Mouse (Mus musculus) layer of hippocampus, postnatal 36 days (tissue): ENCODE results near the gene Rgs14. TPM values are rescaled to one million over a fixed set of nuclear protein-coding genes. Genes with fewer than 3 reads are reported as not detected.

Experiments
- DNase-seq, 2 experiments: peaks; one replicate each; pipeline ENCODE4 v3.0.0; 2022
- total RNA-seq, 2 experiments: library from RNA; stranded (reverse); gene quantifications; 2 replicates each; pipeline ENCODE4 v1.2.3; 2021

Rgs14 gene
- 100 to 1,000 TPM in 1 of 2 experiments, 10 to 100 TPM in 1; 95.2 to 110 TPM for total RNA-seq

DNA sequence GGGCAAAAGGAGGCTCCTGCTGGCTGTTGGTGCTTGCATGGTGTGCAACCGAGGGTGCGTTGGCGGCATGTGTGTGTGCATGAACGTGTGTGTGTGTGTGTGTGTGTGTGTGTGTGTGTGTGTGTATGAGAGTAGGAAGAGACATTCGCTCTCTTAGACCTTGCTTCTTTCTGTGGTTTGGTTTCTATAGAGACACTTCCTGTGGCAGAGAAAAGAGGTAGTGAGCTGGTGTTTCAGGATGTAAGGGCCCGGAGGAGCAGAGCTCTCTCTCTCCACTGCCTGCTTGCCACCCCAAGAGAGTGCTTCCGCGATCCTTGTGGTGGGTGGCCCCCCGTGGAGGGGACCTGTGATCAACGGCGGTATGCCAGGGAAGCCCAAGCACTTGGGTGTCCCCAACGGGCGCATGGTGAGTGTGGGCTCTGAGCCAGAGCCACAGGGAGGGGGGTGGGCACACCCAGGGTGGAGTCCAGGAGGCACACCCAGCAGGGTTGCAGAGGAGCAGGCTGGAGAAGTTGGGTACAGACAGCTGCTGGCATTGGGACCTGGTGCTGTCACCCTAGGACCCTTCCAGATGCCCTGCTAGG lies at the start of gene Rgs14:
TSS of gene Rgs14 (plus strand) at position 202 of the 584 bp plus-strand sequence.
- peak in 1 of 2 experiments; percentile 37 for DNase-seq

- no peak for DNase-seq
These were observed 49.5 kb upstream of the Rgs14 start, which contains the start of gene Prelid1 for GRCm38 (mm10) chr13:55319931-55320533. Gene Prelid1 (plus strand): TSS chr13:55320500.

- peak; percentile 81 to 86 for DNase-seq
These were observed 48.0 kb upstream of the Rgs14 start, which contains the start of gene Rab24 for GRCm38 (mm10) chr13:55321434-55322129. Gene Rab24 (minus strand): TSS chr13:55321946.

DNA sequence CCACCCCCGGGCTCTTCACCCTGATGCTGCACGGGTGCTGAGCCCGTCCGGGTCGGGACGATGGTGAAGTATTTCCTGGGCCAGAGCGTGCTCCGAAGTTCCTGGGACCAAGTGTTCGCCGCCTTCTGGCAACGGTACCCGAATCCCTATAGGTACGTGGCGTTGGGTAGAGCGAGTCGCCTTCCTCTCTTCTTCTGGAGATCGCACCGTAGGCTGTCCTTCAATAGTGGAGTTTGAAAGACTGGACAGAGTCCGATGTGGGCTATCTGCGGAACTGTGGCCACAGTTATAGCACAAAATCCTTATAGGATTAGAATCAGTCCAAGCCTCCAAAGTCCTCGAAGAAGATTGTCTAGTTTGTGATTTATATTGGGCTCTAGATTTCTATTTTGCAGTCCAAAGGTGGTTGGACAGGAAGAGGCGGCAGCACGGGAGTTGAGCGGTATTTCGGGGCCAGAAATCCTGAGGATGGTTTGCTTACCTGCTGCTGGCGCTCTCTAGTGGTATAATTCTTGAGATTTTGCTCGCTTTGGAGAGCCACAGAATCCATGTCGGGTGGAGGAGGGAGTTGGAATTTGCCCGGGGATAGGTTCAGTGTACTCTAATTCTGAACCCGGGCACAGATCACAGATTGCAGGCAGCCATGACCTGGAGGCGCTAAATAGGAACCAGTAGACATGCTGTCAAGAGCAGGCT lies 47.3 kb upstream of the Rgs14 start:
- no peak for DNase-seq

DNA sequence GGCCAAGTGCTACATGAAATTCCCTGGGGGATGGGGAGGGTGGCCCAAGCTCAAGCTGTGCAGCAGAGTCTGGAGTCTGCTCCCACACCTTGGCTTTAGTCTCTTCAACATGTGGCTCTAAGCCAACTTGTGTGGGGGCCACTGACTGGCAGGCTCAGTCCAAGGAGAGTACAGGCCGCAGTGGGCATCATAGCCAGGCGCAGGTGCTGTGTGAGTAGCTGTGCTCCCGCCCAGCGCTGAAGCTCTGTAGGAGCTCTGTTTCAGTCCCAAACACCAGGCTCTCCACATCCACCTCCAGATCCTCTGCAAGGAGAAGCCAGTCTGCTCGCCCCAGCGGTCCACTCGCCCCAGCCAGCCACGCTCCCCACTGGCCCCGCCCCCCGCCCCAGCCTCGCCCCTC lies 43.9 kb upstream of the Rgs14 start:
- no peak for DNase-seq

DNA sequence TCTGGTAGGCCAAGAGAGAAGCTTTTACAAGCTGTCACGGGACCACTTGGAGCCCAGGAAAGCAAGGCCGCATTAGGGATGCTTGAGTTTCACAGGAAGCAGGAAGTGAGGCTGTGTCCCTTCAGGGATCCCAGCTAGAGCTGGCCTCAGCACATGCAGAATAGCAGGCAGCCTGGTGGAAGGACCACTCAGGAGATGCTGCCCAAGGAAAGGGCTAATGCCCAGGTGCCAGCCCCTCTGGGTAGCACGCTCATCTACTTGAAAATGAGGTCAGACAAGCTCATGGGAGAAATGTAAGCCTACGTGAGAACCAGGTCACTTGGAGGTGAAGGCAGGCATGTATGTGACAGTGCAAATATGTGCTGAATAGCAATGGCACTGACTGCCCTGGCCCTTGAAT lies 42.4 kb upstream of the Rgs14 start:
- no peak for DNase-seq

DNA sequence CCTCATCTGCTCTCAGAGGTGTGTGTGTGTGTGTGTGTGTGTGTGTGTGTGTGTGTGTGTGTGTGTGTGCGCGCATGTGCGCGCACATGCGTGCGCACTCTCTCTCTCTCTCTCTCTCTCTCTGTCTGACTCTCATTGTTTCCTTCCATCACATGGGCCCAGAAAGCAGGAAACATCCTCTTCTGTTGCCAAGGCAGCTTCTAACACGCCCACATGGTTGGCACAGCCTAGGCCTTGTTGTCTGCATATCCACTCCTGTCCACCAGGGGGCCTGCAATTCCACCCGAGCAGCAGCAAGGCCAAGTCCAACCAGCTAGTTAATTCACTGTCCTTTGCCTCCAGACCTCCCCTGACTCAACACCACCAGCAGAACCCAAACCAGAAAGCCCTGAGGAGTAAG lies 41.9 kb upstream of the Rgs14 start:
- DNase-seq, result peak; percentile 91 to 92

DNA sequence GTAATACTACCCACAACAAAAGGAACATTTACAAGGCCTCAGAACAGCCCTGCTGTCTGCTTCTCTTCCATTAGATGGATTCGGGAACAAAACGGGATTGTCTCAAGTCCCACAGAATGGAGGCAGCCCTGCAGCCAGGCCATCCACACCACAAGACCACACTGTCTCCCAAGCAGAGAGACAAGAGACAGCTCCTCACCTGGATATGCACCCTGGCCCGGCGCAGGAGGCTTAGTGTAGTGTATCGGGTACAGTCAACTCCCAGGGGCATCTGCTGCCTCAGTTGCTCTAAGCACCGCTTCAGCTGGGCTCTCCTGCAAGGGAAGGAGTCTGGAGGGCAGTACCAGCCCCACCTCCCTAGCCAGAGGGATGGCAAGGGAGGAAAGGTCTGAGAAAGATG lies 41.4 kb upstream of the Rgs14 start:
- DNase-seq, result no peak

- no peak for DNase-seq
These were observed 40.9 kb upstream of the Rgs14 start for GRCm38 (mm10) chr13:55328641-55329040.

DNA sequence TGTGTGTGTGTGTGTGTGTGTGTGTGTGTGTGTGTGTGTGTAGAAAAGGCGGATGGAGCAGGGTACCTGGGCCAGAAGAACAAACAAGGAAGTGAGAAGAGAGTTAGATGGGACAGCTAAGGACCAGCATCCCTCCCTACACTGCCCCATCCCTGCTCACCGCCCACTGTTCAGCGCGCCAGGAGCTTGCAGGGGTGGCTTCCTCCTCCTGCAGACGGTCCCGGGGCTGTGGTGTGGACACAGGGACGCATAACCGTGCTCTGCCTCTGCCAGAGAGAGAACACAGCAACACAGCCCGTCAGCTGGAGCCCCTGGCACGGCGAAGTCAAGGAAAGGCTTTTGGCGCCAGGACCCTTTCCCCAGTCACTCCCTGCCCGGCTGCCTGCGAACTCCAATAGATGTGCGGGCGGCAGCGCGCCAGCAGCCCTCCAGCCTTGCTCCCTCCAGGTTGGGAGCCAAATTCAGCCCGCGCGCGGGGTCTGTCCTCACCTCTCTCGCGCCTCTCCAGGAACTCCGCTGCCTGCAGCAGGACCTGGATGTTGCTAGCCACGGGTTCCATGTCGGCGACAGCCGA lies 40.3 kb upstream of the Rgs14 start:
- DNase-seq, result no peak

DNA sequence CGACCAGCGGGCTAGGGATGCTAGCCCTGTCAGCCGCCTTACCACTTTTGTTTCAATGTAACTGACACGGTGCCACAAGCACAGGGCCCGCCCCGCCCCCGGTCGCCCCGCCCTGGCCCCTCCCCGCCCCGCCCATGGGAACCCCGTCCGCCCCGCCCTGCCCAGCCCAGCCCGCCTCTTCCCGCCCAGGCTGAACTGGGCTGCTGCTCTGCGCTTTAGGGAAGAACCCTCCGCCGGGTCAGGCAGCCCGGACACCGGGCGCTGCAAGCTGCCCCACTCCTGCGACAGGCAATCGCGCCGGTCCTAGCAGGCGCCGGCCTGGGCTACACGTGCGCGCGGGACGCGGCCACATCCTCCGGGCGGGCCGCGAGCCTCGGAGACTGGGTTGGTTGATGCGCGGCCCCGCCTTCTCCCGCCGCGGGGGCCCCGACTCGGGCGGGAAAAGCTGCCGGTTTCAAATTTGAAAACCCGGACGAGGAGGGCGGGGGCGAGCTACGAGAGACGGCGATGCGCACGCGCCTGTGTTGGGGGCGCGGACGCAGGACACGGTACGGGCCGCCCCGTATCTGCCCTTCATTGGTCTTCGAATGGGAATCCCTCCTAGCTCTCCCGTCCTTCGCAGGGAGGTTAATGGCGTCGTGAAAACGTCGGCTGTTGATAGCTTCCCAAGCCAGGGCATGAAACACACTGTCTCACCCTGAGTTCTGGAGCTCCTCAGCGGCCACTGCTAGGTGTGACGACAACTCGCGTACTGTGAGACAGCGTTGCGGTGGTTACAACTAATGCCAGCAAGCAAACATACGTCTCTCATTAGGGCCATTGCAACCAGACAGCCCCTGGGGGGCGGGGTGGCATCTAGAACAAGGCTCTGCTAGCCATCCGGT lies 39.6 kb upstream of the Rgs14 start, which contains the start of gene Mxd3:
TSS of gene Mxd3 (minus strand) at position 141 of the 884 bp plus-strand sequence.
- DNase-seq, result peak; percentile 80 to 83

DNA sequence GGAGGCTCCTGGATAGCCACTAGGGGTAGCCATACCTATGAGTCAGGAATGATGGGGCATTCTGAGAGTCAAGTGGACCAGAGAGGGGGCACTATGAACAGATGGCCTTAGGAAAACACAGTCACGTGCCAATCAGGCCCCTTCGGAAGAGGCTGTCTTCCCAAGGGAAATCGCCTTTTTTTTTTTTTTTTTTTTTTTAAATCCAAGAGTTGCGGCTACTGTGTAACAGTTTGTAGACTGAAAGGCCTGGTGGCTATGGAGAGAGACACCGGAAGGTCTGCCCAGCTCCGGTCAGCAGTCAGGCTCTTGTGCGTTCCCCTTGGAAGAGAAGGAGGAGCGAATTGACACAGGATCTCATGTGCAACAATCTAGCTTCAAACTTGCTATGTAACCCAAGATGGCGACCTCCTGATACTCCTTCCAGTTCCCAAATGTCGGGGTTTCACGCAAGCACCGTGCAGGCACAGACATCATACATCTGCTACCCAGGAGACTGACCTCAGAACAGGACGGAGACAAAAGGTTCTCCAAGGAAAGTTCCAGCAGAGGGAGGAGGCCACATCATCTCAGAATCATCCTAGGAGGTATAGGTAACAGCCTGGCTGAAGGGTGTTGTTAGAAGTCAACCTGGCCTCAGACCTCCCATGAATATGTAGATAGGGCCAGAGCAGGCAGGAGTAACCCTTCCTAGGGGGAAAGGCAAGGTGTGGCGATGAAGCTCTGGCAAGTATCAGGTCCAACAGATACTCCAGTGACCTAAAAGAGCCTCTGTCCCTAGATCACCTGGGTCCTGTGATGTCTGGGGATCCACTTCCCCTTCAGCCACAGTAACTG lies 38.7 kb upstream of the Rgs14 start:
- DNase-seq, result no peak

GRCm38 (mm10) chr13:55332331-55332730 lies 37.2 kb upstream of the Rgs14 start:
- DNase-seq, result no peak

GRCm38 (mm10) chr13:55335701-55336100 lies 33.8 kb upstream of the Rgs14 start:
- DNase-seq, result no peak

DNA sequence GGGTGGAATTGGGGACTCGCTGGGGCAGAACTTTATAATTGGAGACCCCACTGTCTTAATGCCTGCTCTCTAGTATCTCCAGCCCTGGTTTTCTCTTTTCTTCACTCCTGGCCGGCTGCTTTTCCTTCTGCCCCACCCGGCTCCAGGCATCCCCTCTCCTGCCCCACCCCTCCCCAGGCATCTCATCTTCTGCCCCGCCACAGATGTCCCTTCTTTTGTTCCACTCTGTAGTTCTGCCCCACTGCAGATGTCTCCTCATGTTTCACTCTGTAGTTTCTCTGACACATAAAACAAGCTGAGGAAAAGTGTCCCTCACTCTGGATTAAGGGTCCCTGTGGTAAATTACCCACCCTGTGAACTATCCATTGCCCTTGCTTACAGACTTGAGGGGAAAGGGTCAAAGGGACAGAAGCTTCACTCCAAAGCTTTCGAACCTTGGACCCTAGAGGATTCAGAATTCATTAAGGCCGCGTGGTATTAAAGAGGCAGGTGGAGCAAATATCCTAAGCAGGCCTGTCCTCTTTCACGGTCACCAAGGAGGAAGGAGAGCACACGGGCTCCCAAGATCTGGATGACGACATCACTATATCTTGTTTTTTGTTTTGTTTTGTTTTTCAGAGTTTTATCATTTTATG lies 32.1 kb upstream of the Rgs14 start:
- DNase-seq, result no peak

GRCm38 (mm10) chr13:55338131-55339054 lies 31.1 kb upstream of the Rgs14 start:
- no peak for DNase-seq

DNA sequence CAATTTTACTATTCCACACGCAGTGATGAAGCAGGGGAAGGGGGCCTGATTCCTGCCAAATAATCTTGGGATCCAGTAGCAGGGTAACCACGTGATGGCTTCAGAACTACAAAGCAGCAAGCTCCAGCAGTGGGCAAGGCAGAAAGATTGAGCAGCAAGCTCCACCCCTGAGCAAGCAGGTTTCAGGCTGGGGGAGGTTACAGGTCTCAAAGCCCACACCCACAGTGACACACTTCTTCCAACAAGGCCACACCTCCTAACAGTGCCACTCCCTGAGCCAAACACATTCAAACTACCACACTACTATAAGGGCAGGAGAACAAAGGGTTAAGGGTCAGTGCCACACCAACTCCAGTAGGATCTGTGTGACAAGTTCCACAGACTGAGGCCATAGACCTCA lies 30.3 kb upstream of the Rgs14 start:
- no peak for DNase-seq

DNA sequence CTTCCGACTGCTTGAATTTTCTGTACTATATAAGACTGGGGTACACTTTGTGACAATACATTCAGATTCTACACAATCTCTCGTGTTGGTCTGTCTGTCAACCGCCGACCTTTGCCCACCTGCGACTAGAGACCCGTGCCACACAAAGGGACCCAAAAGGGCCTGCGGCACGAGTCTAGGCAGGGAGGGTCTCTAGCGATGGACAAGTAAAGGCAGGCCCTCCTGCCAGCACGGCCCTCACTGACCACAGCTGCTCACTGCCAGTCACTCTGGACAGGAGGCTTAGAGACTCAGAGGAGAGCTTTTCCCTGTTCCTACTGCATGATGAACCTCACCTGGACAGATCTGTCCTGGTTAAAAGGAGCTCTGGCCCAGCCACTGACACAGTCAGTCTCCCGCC lies 27.1 kb upstream of the Rgs14 start:
- DNase-seq, result no peak

DNA sequence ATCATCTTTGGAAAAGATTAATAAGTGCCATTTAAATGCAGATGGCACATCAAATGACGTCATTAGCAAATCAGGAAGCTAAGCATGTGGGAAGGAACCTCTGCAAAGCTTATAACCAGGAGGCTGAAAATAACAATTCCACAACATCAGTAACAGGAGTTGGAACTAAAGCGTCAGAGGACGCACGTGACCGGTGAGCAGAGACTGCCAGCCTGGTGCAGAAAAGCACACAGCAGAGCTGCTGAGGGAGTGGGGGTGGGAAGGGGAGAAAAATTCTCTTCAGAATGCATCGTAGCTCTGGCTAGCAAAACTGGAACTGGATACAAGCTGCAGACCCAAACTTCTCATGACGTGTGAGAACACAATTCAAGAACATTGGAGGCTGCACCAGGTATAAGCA lies 25.2 kb upstream of the Rgs14 start:
- DNase-seq, result peak in 1 of 2 experiments; percentile 32
